ENCODE assay signal across 20 mouse cellular contexts in the genomic region with DNA sequence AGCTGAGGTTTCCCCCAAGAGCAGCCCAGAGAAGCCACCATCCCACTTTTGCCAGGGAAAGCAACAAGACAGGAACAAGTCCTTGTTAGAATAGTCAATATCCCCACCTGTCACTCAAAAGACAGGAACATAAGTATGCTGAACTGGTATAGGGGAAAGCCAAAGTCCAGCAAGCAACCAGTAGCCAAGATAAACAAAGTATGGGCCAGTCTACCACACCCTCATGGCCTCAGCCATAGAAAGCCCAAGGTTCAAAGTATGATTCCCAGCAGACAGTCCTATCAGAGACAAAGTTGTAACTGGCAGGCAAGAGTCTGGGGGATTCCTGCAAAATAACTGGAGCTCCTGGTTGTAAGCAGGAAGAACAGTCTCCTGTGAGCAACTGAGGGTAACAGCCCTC. TPM values are rescaled to one million over a fixed set of nuclear protein-coding genes. Genes with fewer than 3 reads are reported as not detected.
DNase-seq lines count a peak whose midpoint lies in the region; ATAC-seq and TF ChIP-seq lines count a peak whose summit lies in the region.
"Had no signal": no experiment of that assay in that cellular context is flagged by ENCODE, and none has a peak within 500 bp of the region (broad histone marks: within the 10 kb centered on the region; RNA-seq: fewer than 3 reads in every experiment).

No protein-coding gene starts in this region.

- H3K4me1 ChIP-seq in liver, embryonic 13.5 days (replicated peaks) = no peaks in the 10 kb centered on the region
- H3K4me1 ChIP-seq in liver, embryonic 12.5 days = no peaks in the 10 kb centered on the region
- peaks cover 9% of the 10 kb centered on the region; the same call in 1 of the 2 replicates for H3K4me1 ChIP-seq in intestine, postnatal 0 days (replicated peaks; ENCODE audit: control insufficient read depth, insufficient read depth, low read length)
- peaks cover 7% of the 10 kb centered on the region; the same call in 1 of the 2 replicates for H3K4me1 ChIP-seq in small intestine, adult 2 months (ENCODE audit: control insufficient read depth, insufficient read depth, insufficient read length, low read length)
- H3K4me1 ChIP-seq in forebrain, embryonic 10.5 days = no peaks in the 10 kb centered on the region
- H3K4me1 ChIP-seq: embryonic facial prominence, embryonic 15.5 days; forebrain, embryonic 15.5 days; heart, embryonic 10.5 days; hindbrain, embryonic 10.5 days had no signal

- H3K9ac ChIP-seq in liver, embryonic 13.5 days = no peak overlapping the region
- no peak overlapping the region for H3K9ac ChIP-seq in liver, embryonic 12.5 days
- H3K9ac ChIP-seq in intestine, postnatal 0 days (ENCODE audit: low read depth, low read length) = no peak overlapping the region
- H3K9ac ChIP-seq: embryonic facial prominence, embryonic 15.5 days; forebrain, embryonic 15.5 days had no signal

- no peak overlapping the region for H3K27ac ChIP-seq in liver, embryonic 13.5 days
- H3K27ac ChIP-seq in liver, embryonic 12.5 days = no peak overlapping the region
- H3K27ac ChIP-seq in intestine, postnatal 0 days (ENCODE audit: low read depth, low read length) = no peak overlapping the region
- H3K27ac ChIP-seq in small intestine, adult 2 months (ENCODE audit: insufficient read depth, low read depth, low read length) = peak overlapping the region; percentile 43; the same call in 1 of the 2 replicates
- H3K27ac ChIP-seq in forebrain, embryonic 10.5 days = no peak overlapping the region
- H3K27ac ChIP-seq: embryonic facial prominence, embryonic 15.5 days; forebrain, embryonic 15.5 days; heart, embryonic 10.5 days; hindbrain, embryonic 10.5 days had no signal

- TF ChIP-seq CTCF in intestine, postnatal 0 days (IDR thresholded peaks at IDR 0.05; ENCODE audit: low read depth) = no peak
- TF ChIP-seq CTCF in small intestine, adult 2 months (IDR thresholded peaks at IDR 0.05; ENCODE audit: extremely low read depth, insufficient read length, insufficient replicate concordance, low read depth, low read length) = no peak

- no peak overlapping the region for H3K4me2 ChIP-seq in liver, embryonic 13.5 days
- no peak overlapping the region for H3K4me2 ChIP-seq in liver, embryonic 12.5 days
- no peak overlapping the region for H3K4me2 ChIP-seq in intestine, postnatal 0 days (replicated peaks; ENCODE audit: low read depth)
- H3K4me2 ChIP-seq: embryonic facial prominence, embryonic 15.5 days; forebrain, embryonic 15.5 days had no signal

- no peak for DNase-seq in liver, embryonic 13.5 days
- DNase-seq in urinary bladder, adult 2 months (ENCODE audit: low spot score) = no peak
- DNase-seq in forebrain, embryonic 10.5 days (ENCODE audit: extremely low spot score, low spot score) = no peak
- no peak for DNase-seq in right cerebral cortex, adult 2 months (ENCODE audit: low spot score in 2 of 2)
- DNase-seq: adrenal gland, postnatal 10 days; cerebellum, adult 11 months; cerebellum, adult 8-10 months; cerebellum, postnatal 14 days; embryo, embryonic 11 days; gastrocnemius, postnatal 10 days; heart, adult 18-20 months; heart, postnatal 10 days had no signal

- peak; percentile 62 for ATAC-seq in liver, embryonic 13.5 days (ENCODE audit: low read depth)
- ATAC-seq in liver, embryonic 12.5 days = no peak
- ATAC-seq in intestine, postnatal 0 days = peak; percentile 96
- ATAC-seq: forebrain, embryonic 15.5 days had no signal

- H3K4me3 ChIP-seq in liver, embryonic 13.5 days (replicated peaks) = no peak overlapping the region
- H3K4me3 ChIP-seq in liver, embryonic 12.5 days = no peak overlapping the region
- H3K4me3 ChIP-seq in intestine, postnatal 0 days (ENCODE audit: low read depth, low read length) = no peak overlapping the region
- H3K4me3 ChIP-seq in small intestine, adult 2 months (ENCODE audit: low read depth, low read length) = no peak overlapping the region
- no peak overlapping the region for H3K4me3 ChIP-seq in forebrain, embryonic 10.5 days
- H3K4me3 ChIP-seq: embryonic facial prominence, embryonic 15.5 days; erythroblast, embryonic 14.5 days; forebrain, embryonic 15.5 days; heart, embryonic 10.5 days; hindbrain, embryonic 10.5 days had no signal

- no peak for TF ChIP-seq POLR2A in small intestine, adult 2 months (IDR thresholded peaks at IDR 0.05; ENCODE audit: low read depth, low read length)

- no peaks in the 10 kb centered on the region for H3K36me3 ChIP-seq in liver, embryonic 13.5 days
- no peaks in the 10 kb centered on the region for H3K36me3 ChIP-seq in liver, embryonic 12.5 days
- H3K36me3 ChIP-seq in intestine, postnatal 0 days (ENCODE audit: control insufficient read depth, insufficient read depth) = no peaks in the 10 kb centered on the region
- no peaks in the 10 kb centered on the region for H3K36me3 ChIP-seq in small intestine, adult 2 months (ENCODE audit: control insufficient read depth, insufficient read depth, low read length)
- no peaks in the 10 kb centered on the region for H3K36me3 ChIP-seq in forebrain, embryonic 10.5 days (replicated peaks)
- H3K36me3 ChIP-seq: embryonic facial prominence, embryonic 15.5 days; forebrain, embryonic 15.5 days; heart, embryonic 10.5 days; hindbrain, embryonic 10.5 days had no signal

- no peaks in the 10 kb centered on the region for H3K9me3 ChIP-seq in liver, embryonic 13.5 days (replicated peaks)
- no peaks in the 10 kb centered on the region for H3K9me3 ChIP-seq in liver, embryonic 12.5 days (replicated peaks)
- H3K9me3 ChIP-seq in intestine, postnatal 0 days (ENCODE audit: control insufficient read depth) = no peaks in the 10 kb centered on the region
- no peaks in the 10 kb centered on the region for H3K9me3 ChIP-seq in forebrain, embryonic 10.5 days
- H3K9me3 ChIP-seq: embryonic facial prominence, embryonic 15.5 days; forebrain, embryonic 15.5 days; heart, embryonic 10.5 days had no signal

- H3K27me3 ChIP-seq in liver, embryonic 13.5 days = no peaks in the 10 kb centered on the region
- H3K27me3 ChIP-seq in liver, embryonic 12.5 days (replicated peaks) = no peaks in the 10 kb centered on the region
- H3K27me3 ChIP-seq in intestine, postnatal 0 days (replicated peaks; ENCODE audit: control insufficient read depth, insufficient read depth, low read length) = no peaks in the 10 kb centered on the region
- no peaks in the 10 kb centered on the region for H3K27me3 ChIP-seq in small intestine, adult 2 months (ENCODE audit: control insufficient read depth, insufficient read depth, low read length)
- H3K27me3 ChIP-seq in forebrain, embryonic 10.5 days (ENCODE audit: poor library complexity, severe bottlenecking) = no peaks in the 10 kb centered on the region
- H3K27me3 ChIP-seq: embryonic facial prominence, embryonic 15.5 days; forebrain, embryonic 15.5 days had no signal

RNA-seq across cellular contexts. Expression of a gene that starts 16.9 kb away (rescaled TPM):
- 21.5 and 28.8 TPM in 2 replicates for polyA plus RNA-seq in liver, embryonic 13.5 days (2015; fragmentation: Nextera tagmentation; extraction: Ambion mirVana)
- 24.9 and 26.6 TPM in 2 replicates for polyA plus RNA-seq in liver, embryonic 12.5 days (2016; fragmentation: Nextera tagmentation; extraction: Ambion mirVana)
- polyA plus RNA-seq in intestine, postnatal 0 days (2015; fragmentation: Nextera tagmentation; extraction: Ambion mirVana) = 11.7 and 13.4 TPM in 2 replicates
- polyA plus RNA-seq in small intestine, adult 2 months (2012; rRNA removed) = 1.5 and 1.6 TPM in 2 replicates
- 8.9 and 9.3 TPM in 2 replicates for polyA plus RNA-seq in urinary bladder, adult 2 months (2012; rRNA removed)
- 38.1 and 40.1 TPM in 2 replicates for polyA plus RNA-seq in forebrain, embryonic 10.5 days (2016; fragmentation: Nextera tagmentation; extraction: Ambion mirVana)
